Mouse (Mus musculus): ENCODE data around the gene Spryd4.

GRCm38 (mm10) chr10:128236321-128236720, 24.7 kb upstream of the Spryd4 start:
- TF ChIP-seq POLR2A (IDR thresholded peaks at IDR 0.05; ENCODE audit: borderline replicate concordance, insufficient read depth, low read length) (no peak), CTCF (IDR thresholded peaks at IDR 0.05; ENCODE audit: borderline replicate concordance, insufficient read depth, low read depth, low read length) (no peak)

Data from cerebellum, adult 2 months (tissue).